Comparison of ENCODE assay signal across 8 mouse cellular contexts in the genomic region with DNA sequence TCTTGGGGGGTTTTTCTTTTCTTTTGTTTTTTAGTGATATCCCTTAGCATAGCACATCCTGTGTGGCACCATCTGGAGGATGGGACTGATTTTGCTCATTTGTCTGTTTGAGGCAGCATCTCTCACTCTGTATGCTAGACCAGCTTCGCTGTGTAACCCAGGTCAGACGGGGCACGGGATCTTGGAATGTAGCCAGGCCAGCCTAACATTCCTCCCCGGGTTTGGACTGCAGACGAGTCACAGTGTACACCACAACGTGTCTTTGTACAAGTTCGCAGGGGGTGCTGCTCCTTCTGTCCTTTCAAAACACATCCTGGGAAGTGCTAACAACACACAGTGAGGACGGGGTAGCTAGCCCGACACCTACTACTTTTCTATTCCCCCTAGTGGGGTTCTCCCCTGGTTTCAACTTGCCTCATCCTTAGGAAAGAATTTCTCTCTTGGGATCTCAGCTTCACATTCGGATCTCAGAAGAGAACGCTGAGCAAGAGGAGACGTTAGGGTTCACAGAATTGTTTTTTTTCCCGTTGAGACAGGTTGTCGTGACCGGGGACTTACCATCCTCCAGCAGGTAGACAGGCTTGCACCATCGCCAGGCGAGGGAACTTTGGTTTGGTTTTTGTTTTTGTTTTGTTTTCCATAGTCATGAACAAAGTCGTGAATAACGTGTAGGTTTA. TPM values are rescaled to one million over a fixed set of nuclear protein-coding genes. Genes with fewer than 3 reads are reported as not detected.
A peak's percentile ranks its signal among the peaks of the same experiment; 100 is the strongest.
DNase-seq lines count a peak whose midpoint lies in the region; ATAC-seq and TF ChIP-seq lines count a peak whose summit lies in the region.

No protein-coding gene starts in this region.

- H3K4me2 ChIP-seq in embryonic facial prominence, embryonic 14.5 days (ENCODE audit: low read depth, low read length), result peak overlapping the region; percentile 72
- peak overlapping the region; percentile 96 for H3K4me2 ChIP-seq in hindbrain, embryonic 13.5 days

- no peak; the same call in 1 of the 2 replicates for TF ChIP-seq CTCF in left cerebral cortex, adult 2 months (IDR thresholded peaks at IDR 0.05)

- 0% methylated on average over 19 of the region's 19 CpGs for WGBS in embryonic facial prominence, embryonic 14.5 days
- WGBS in hindbrain, embryonic 13.5 days, result under 1% methylated on average over 19 of the region's 19 CpGs

- peak in 1 of 2 experiments; percentile 15 for DNase-seq in left cerebral cortex, adult 2 months (ENCODE audit: extremely low spot score in 1 of 2, low spot score in 2 of 2)
- no peak for DNase-seq in left cerebral cortex, adult 11 months (ENCODE audit: low spot score)
- DNase-seq in Muller cell, postnatal 12 days (ENCODE audit: inconsistent ontology term), result peak; percentile 69
- DNase-seq in embryonic facial prominence, embryonic 14.5 days (ENCODE audit: low spot score), result peak; percentile 27
- DNase-seq in liver, result peak; percentile 52
- peak; percentile 64 for DNase-seq in naive thymus-derived CD4-positive, alpha-beta T cell, adult 2 months (ENCODE audit: low read depth)
- no peak for DNase-seq in layer of hippocampus, adult 18-20 months (ENCODE audit: low spot score in 2 of 2)

- intact Hi-C loops in left cerebral cortex, adult 2 months (cut with DNase I), result loop anchor here (5.0 to 10.0 kb wide), 2 partner anchors 140 to 317 kb away; a partner anchor contains a TSS

- no peak for ATAC-seq in embryonic facial prominence, embryonic 14.5 days (ENCODE audit: low read depth)
- peak; percentile 15 for ATAC-seq in hindbrain, embryonic 13.5 days (ENCODE audit: low FRiP score)

- peaks cover 36% of the 10 kb centered on the region for H3K36me3 ChIP-seq in embryonic facial prominence, embryonic 14.5 days (ENCODE audit: control insufficient read depth, insufficient read depth, low read length)
- H3K36me3 ChIP-seq in hindbrain, embryonic 13.5 days, result peaks cover 34% of the 10 kb centered on the region

- peak overlapping the region; percentile 93 for H3K27ac ChIP-seq in left cerebral cortex, adult 2 months
- peak overlapping the region; percentile 93 for H3K27ac ChIP-seq in embryonic facial prominence, embryonic 14.5 days (replicated peaks; ENCODE audit: low read depth, low read length)
- H3K27ac ChIP-seq in hindbrain, embryonic 13.5 days, result peak overlapping the region; percentile 97

- H3K4me3 ChIP-seq in left cerebral cortex, adult 2 months, result peak overlapping the region; percentile 97
- H3K4me3 ChIP-seq in embryonic facial prominence, embryonic 14.5 days (ENCODE audit: low read depth, low read length), result peak overlapping the region; percentile 69
- peak overlapping the region; percentile 97 for H3K4me3 ChIP-seq in hindbrain, embryonic 13.5 days

- no peaks in the 10 kb centered on the region for H3K27me3 ChIP-seq in embryonic facial prominence, embryonic 14.5 days (replicated peaks; ENCODE audit: control insufficient read depth, insufficient read depth, low read length)
- no peaks in the 10 kb centered on the region for H3K27me3 ChIP-seq in hindbrain, embryonic 13.5 days

- no peaks in the 10 kb centered on the region for H3K9me3 ChIP-seq in embryonic facial prominence, embryonic 14.5 days (ENCODE audit: control insufficient read depth, low read length)
- no peaks in the 10 kb centered on the region for H3K9me3 ChIP-seq in hindbrain, embryonic 13.5 days

- peaks cover 12% of the 10 kb centered on the region for H3K4me1 ChIP-seq in embryonic facial prominence, embryonic 14.5 days (ENCODE audit: control insufficient read depth, insufficient read depth, low read length)
- H3K4me1 ChIP-seq in hindbrain, embryonic 13.5 days (replicated peaks), result peaks cover 37% of the 10 kb centered on the region

- peak overlapping the region; percentile 82 for H3K9ac ChIP-seq in embryonic facial prominence, embryonic 14.5 days (ENCODE audit: low read depth, low read length)
- peak overlapping the region; percentile 97 for H3K9ac ChIP-seq in hindbrain, embryonic 13.5 days

RNA-seq across cellular contexts. Expression of a gene that starts 0.7 kb away (rescaled TPM):
- total RNA-seq in left cerebral cortex, adult 2 months (2021), result 10 to 100 TPM; 87.1 to 94.4 TPM
- 172 and 181 TPM in 2 replicates for polyA plus RNA-seq in embryonic facial prominence, embryonic 14.5 days (2014; fragmentation: Nextera tagmentation; extraction: Ambion mirVana)
- polyA plus RNA-seq in hindbrain, embryonic 13.5 days (2015; fragmentation: Nextera tagmentation; extraction: Ambion mirVana), result 152 and 155 TPM in 2 replicates
- total RNA-seq in layer of hippocampus, adult 18-20 months (2021), result 10 to 100 TPM; 88.3 to 98.8 TPM

RNA-seq across cellular contexts. Expression of a gene that starts 4.4 kb away (rescaled TPM):
- total RNA-seq in left cerebral cortex, adult 2 months (2021), result 1 to 10 TPM; 2.8 TPM
- polyA plus RNA-seq in embryonic facial prominence, embryonic 14.5 days (2014; fragmentation: Nextera tagmentation; extraction: Ambion mirVana), result 3.2 and 3.6 TPM in 2 replicates
- polyA plus RNA-seq in hindbrain, embryonic 13.5 days (2015; fragmentation: Nextera tagmentation; extraction: Ambion mirVana), result 12.0 and 12.6 TPM in 2 replicates
- total RNA-seq in layer of hippocampus, adult 18-20 months (2021), result 1 to 10 TPM; 1.7 to 2.7 TPM

RNA-seq across cellular contexts. Expression of a gene that starts 22.4 kb away (rescaled TPM):
- total RNA-seq in left cerebral cortex, adult 2 months (2021), result under 1 TPM; 0.68 to 0.89 TPM
- 44.3 and 56.5 TPM in 2 replicates for polyA plus RNA-seq in embryonic facial prominence, embryonic 14.5 days (2014; fragmentation: Nextera tagmentation; extraction: Ambion mirVana)
- 25.7 and 28.6 TPM in 2 replicates for polyA plus RNA-seq in hindbrain, embryonic 13.5 days (2015; fragmentation: Nextera tagmentation; extraction: Ambion mirVana)
- total RNA-seq in layer of hippocampus, adult 18-20 months (2021), result 1 to 10 TPM in 1 of 2 experiments, under 1 TPM in 1; 0.56 to 1.1 TPM

RNA-seq across cellular contexts. Expression of a gene that starts 24.8 kb away (rescaled TPM):
- total RNA-seq in left cerebral cortex, adult 2 months (2021), result under 1 TPM; 0.41 to 0.51 TPM
- 0.29 and 0.45 TPM in 2 replicates for polyA plus RNA-seq in embryonic facial prominence, embryonic 14.5 days (2014; fragmentation: Nextera tagmentation; extraction: Ambion mirVana)
- 0.28 and 0.31 TPM in 2 replicates for polyA plus RNA-seq in hindbrain, embryonic 13.5 days (2015; fragmentation: Nextera tagmentation; extraction: Ambion mirVana)
- under 1 TPM; 0.30 to 0.42 TPM for total RNA-seq in layer of hippocampus, adult 18-20 months (2021)

Comparison
In these comparisons a context has a peak if more than half of its experiments do, and no peak if none do; other contexts are left out.
1. DNase-seq: peak in Muller cell, postnatal 12 days (single experiment), embryonic facial prominence, embryonic 14.5 days (single experiment), liver (single experiment) and naive thymus-derived CD4-positive, alpha-beta T cell, adult 2 months (single experiment); none in left cerebral cortex, adult 11 months (single experiment) and layer of hippocampus, adult 18-20 months (0 of 2).
2. Peak in every context shown above with its lines, with median percentiles within 50 percentile points of each other: H3K27ac ChIP-seq and H3K4me3 ChIP-seq.